Mouse (Mus musculus) heart, postnatal 0 days (tissue): Measurements from ENCODE around the gene Hif3a.

Source experiments
- CTCF ChIP-seq: IDR thresholded peaks from 2 replicates; pipeline ENCODE4 v1.5.1; 2016; ENCODE audit warnings: antibody characterized with exemption, control low read depth, low read depth
- EP300 ChIP-seq: IDR thresholded peaks from 2 replicates; pipeline ENCODE4 v1.6.1; 2016; ENCODE audit warnings: antibody characterized with exemption, low read depth

DNA sequence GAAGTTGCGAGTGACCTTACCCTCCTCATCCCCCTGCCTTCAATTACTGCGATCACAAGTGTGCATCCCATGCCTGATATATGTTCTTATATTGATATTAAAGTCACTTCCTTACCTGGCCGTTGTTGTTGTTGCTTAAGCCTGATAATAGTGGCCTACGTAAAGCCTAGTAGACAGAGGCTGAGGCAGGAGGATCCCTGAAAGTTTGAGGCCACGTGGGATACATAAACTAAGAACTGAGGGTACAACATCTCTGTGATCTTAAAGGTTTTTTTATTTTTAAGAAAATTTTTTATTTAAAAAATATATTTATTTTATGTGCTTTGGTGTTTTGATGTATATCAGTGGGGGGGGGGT lies 69.8 kb downstream of the Hif3a start, which contains the start of gene Ccdc8:
- no peak for TF ChIP-seq EP300
- TF ChIP-seq CTCF: no peak
